Comparison of ENCODE assay signal across 9 mouse cellular contexts in genomic region chr8:102064137-102064536, GRCm38 (mm10).
"Had no signal": no experiment of that assay in that cellular context is flagged by ENCODE, and none has a peak within 500 bp of the region (broad histone marks: within the 10 kb centered on the region; RNA-seq: fewer than 3 reads in every experiment).

No protein-coding gene starts in this region.

- H3K4me3 ChIP-seq: intestine, embryonic 15.5 days; liver, embryonic 13.5 days had no signal

- H3K9ac ChIP-seq: intestine, embryonic 15.5 days; liver, embryonic 13.5 days; liver, postnatal 0 days had no signal

- H3K4me1 ChIP-seq: intestine, embryonic 15.5 days; liver, embryonic 13.5 days had no signal

- H3K9me3 ChIP-seq: intestine, embryonic 15.5 days; liver, embryonic 13.5 days had no signal

- H3K27ac ChIP-seq: intestine, embryonic 15.5 days; liver, embryonic 13.5 days had no signal

- H3K4me2 ChIP-seq: intestine, embryonic 15.5 days; liver, embryonic 13.5 days had no signal

- H3K36me3 ChIP-seq: intestine, embryonic 15.5 days; liver, embryonic 13.5 days had no signal

- H3K27me3 ChIP-seq: intestine, embryonic 15.5 days; liver, embryonic 13.5 days had no signal

- ATAC-seq: intestine, embryonic 15.5 days; liver, postnatal 0 days; midbrain, embryonic 16.5 days had no signal

- DNase-seq: kidney, adult 18-20 months; kidney, postnatal 14 days; liver; liver, embryonic 13.5 days; liver, postnatal 0 days; right cerebral cortex, postnatal 14 days; thymus, postnatal 36 days had no signal
